Mouse (Mus musculus): ENCODE results near the gene U2af1.
"Not testable (repeated sequence)": the region's sequence is repeated elsewhere in the genome, so short reads cannot be mapped to it uniquely, and the experiment has no call there.

The U2af1 gene

DNA sequence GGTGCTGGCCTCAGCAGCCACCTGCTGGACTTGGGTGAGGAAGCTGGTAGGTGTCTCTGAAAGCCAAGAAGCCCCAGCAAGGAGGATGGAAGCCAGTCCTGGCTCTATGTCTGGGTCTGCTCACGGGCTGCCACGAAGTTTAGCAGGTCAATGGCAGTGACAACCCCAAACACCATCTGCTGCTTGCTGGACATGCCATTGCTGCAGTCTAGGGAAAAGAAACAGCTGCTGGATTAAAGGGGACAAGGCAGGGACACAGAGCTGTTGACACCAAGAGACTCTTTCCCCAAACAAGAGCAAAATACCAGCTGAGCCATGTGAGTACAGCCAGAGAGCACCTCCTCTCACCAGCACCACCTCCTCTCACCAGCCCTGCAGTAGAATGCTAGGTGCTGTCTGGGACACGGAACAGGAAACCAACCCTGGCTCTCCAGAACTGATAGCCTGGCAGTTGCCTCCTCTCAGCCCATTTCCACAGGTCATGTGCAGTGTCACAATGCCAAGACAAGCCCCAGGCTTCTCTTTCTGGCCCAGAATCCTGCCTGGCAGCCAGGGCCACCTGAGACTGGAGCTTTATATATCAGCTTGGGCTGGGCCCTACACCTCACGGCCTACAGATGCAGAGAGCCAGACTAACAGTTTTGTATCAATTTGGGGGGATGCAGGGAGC lies 45.5 kb downstream of the U2af1 start:
- DNase-seq, result no peak

DNA sequence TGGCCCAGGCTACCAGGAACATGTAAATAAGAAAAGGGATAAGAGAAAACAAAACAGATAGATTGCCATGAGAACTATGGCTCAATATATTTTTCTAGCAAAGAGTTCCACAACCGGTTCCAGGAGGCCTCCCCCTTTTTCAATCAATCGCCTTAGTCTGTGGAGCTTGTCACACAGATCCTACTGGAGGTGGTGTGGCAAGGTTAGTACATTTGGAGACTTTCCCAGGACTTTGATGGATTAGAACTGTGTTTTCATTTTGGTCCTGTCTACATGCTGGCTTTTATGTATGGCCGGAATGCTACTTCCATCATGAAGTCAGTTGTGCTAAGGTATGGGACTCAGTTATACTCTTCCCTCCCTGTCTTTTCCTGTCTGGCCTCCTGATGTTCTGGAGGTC lies 48.8 kb downstream of the U2af1 start:
- no peak for DNase-seq

DNA sequence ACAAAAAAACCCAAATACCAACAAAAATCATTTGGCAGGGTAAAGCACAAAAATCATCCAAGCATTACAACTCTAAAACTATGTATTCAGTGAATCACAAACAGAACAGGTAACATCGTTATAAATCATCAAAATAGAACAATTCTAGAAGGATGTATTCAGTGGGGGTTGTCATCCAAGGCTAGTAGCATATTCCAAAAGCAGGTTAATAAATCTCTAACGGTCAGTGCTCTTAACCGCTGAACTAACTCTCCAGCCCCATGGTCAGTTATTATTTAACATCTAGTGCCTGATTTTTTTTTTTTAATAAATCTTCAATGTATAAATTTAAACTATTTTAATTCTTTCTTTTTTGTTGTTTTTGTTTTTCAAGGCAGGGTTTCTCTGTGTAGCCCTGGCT lies 49.5 kb downstream of the U2af1 start:
- not testable (repeated sequence) for DNase-seq

- peak in 1 of 2 experiments; percentile 22 for DNase-seq
These were observed 51.3 kb downstream of the U2af1 start for GRCm38 (mm10) chr17:31607256-31607951.

- DNase-seq, result no peak
These were observed 52.3 kb downstream of the U2af1 start for GRCm38 (mm10) chr17:31606424-31606823.

DNA sequence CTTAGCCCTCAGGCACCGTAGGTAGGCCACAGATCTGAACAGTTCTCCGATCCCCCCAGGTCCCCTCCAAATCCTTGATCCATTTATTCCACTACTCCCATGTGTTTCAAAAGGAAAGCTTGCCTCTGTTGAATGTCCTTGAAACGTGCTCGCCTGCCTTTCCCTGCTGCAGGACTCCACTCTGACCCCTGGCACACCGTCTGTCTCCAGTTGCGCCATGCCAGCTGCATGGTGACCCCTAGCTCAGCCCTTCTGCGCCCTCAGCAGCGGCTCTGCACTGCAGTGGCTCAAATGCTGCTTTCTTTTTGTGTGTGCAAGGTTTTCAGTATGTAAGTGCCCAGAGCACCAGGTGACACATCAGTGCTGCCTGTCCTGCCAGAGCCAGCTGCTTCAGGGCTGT lies 60.1 kb downstream of the U2af1 start:
- no peak for DNase-seq

- DNase-seq, result peak in 1 of 2 experiments; percentile 18
These were observed 60.7 kb downstream of the U2af1 start for GRCm38 (mm10) chr17:31597957-31598356.

All from kidney, postnatal 4 days (tissue).